Mouse (Mus musculus) liver, embryonic 12.5 days (tissue): ENCODE data around the gene Cldn4. TPM values are rescaled to one million over a fixed set of nuclear protein-coding genes. Genes with fewer than 3 reads are reported as not detected.
"Not testable (repeated sequence)": the region's sequence is repeated elsewhere in the genome, so short reads cannot be mapped to it uniquely, and the experiment has no call there.

Experiments used
- ATAC-seq: fragments of 200-750 bp; cut with Nextera tagmentation; 2 replicates; pipeline ENCODE4 v1.8.0; 2017; ENCODE audit warnings: moderate number of reproducible peaks, mild to moderate bottlenecking, moderate library complexity
- H3K27ac ChIP-seq: fragments of 300-500 bp; sonication (generic); 2 replicates; pipeline ENCODE4 v1.5.1; 2016; ENCODE audit warnings: mild to moderate bottlenecking
- H3K27me3 ChIP-seq: fragments of 300-500 bp; sonication (generic); replicated peaks from 2 replicates; pipeline ENCODE4 v1.6.1; 2016; ENCODE audit warnings: mild to moderate bottlenecking, moderate library complexity
- H3K36me3 ChIP-seq: fragments of 300-500 bp; sonication (generic); 2 replicates; pipeline ENCODE4 v1.6.1; 2016; ENCODE audit warnings: mild to moderate bottlenecking, moderate library complexity
- H3K4me1 ChIP-seq: fragments of 300-500 bp; sonication (generic); 2 replicates; pipeline ENCODE4 v1.6.1; 2016
- H3K4me2 ChIP-seq: fragments of 300-500 bp; sonication (generic); 2 replicates; pipeline ENCODE4 v1.6.1; 2016; ENCODE audit warnings: mild to moderate bottlenecking, moderate library complexity
- H3K4me3 ChIP-seq: fragments of 300-500 bp; sonication (generic); 2 replicates; pipeline ENCODE4 v1.5.1; 2016; ENCODE audit warnings: mild to moderate bottlenecking, moderate library complexity
- H3K9ac ChIP-seq: fragments of 300-500 bp; sonication (generic); 2 replicates; pipeline ENCODE4 v1.6.1; 2016; ENCODE audit warnings: mild to moderate bottlenecking, moderate library complexity
- H3K9me3 ChIP-seq: fragments of 300-500 bp; sonication (generic); replicated peaks from 2 replicates; pipeline ENCODE4 v1.6.1; 2016; ENCODE audit warnings: mild to moderate bottlenecking, moderate library complexity
- WGBS: fragments of 180-500 bp; shearing (Covaris S2); methylation state at CpG from one replicate; pipeline ENCODE4 v1.1.7; 2016; ENCODE audit not compliant: insufficient replicate concordance; 5-methylcytosine and 5-hydroxymethylcytosine counted together
- polyA plus RNA-seq: library from polyadenylated mRNA; unstranded; fragments of >200 nt; fragmentation: Nextera tagmentation; extraction: Ambion mirVana; gene quantifications from 2 replicates; pipeline ENCODE4 v1.2.1, GENCODE M21; 2016

The Cldn4 gene
- polyA plus RNA-seq, 1 experiment from 2014 or later, result 0.49 TPM

GRCm38 (mm10) chr5:134976164-134976563 is 29.4 kb upstream of the Cldn4 start:
- Histone ChIP-seq H3K27ac (no peak overlapping the region), H3K27me3 (no peaks in the 10 kb centered on the region), H3K9ac (0 out of 2 replicates have a peak overlapping the region, but pooled peaks have one; percentile 1), H3K36me3 (no peaks in the 10 kb centered on the region), H3K4me3 (no peak overlapping the region), H3K4me2 (peak overlapping the region; percentile 9; the same call in 1 of the 2 replicates), H3K4me1 (peaks cover 63% of the 10 kb centered on the region), H3K9me3 (no peaks in the 10 kb centered on the region)
- peak; percentile 58 for ATAC-seq
- 31% methylated on average over 2 of the region's 2 CpGs for WGBS

- Histone ChIP-seq H3K9me3 (no peaks in the 10 kb centered on the region), H3K4me3 (no peak overlapping the region), H3K9ac (0 out of 2 replicates have a peak overlapping the region, but pooled peaks have one; percentile 27), H3K36me3 (no peaks in the 10 kb centered on the region), H3K27ac (peak overlapping the region; percentile 59), H3K4me2 (peak overlapping the region; percentile 56), H3K4me1 (peaks cover 52% of the 10 kb centered on the region), H3K27me3 (no peaks in the 10 kb centered on the region)
- 19% methylated on average over 2 of the region's 2 CpGs for WGBS
- no peak for ATAC-seq
Observed at GRCm38 (mm10) chr5:134974921-134975320, 28.2 kb upstream of the Cldn4 start.

GRCm38 (mm10) chr5:134974294-134974693 is 27.6 kb upstream of the Cldn4 start:
- Histone ChIP-seq H3K4me1 (peaks cover 52% of the 10 kb centered on the region), H3K27me3 (0 out of 2 replicates have a peak, but pooled peaks cover 4% of the 10 kb centered on the region), H3K9ac (peak overlapping the region; percentile 27; the same call in 1 of the 2 replicates), H3K4me2 (peak overlapping the region; percentile 56), H3K36me3 (no peaks in the 10 kb centered on the region), H3K9me3 (no peaks in the 10 kb centered on the region), H3K4me3 (no peak overlapping the region; the same call in 1 of the 2 replicates), H3K27ac (peak overlapping the region; percentile 59)
- ATAC-seq, result peak; percentile 76; the same call in 1 of the 2 replicates
- WGBS, result 7% methylated on average over 7 of the region's 7 CpGs

- H3K36me3 ChIP-seq, result no peaks in the 10 kb centered on the region
- no peaks in the 10 kb centered on the region for H3K9me3 ChIP-seq
- H3K27ac ChIP-seq, result no peak overlapping the region
- WGBS, result 73% methylated on average over 7 of the region's 7 CpGs
- ATAC-seq, result no peak
- H3K27me3 ChIP-seq, result 0 out of 2 replicates have a peak, but pooled peaks cover 8% of the 10 kb centered on the region
- H3K4me3 ChIP-seq, result no peak overlapping the region
- 0 out of 2 replicates have a peak overlapping the region, but pooled peaks have one; percentile 56 for H3K4me2 ChIP-seq
- peaks cover 52% of the 10 kb centered on the region for H3K4me1 ChIP-seq
- H3K9ac ChIP-seq, result no peak overlapping the region
Observed at GRCm38 (mm10) chr5:134973526-134973925, 26.8 kb upstream of the Cldn4 start.

GRCm38 (mm10) chr5:134973081-134973480 is 26.3 kb upstream of the Cldn4 start:
- peaks cover 50% of the 10 kb centered on the region for H3K4me1 ChIP-seq
- no peak overlapping the region for H3K27ac ChIP-seq

GRCm38 (mm10) chr5:134970671-134971070 is 23.9 kb upstream of the Cldn4 start:
- no peak for ATAC-seq
- Histone ChIP-seq H3K4me2 (no peak overlapping the region), H3K27me3 (peaks cover 20% of the 10 kb centered on the region; the same call in 1 of the 2 replicates), H3K4me1 (peaks cover 38% of the 10 kb centered on the region), H3K36me3 (no peaks in the 10 kb centered on the region), H3K4me3 (no peak overlapping the region), H3K9me3 (no peaks in the 10 kb centered on the region), H3K27ac (no peak overlapping the region), H3K9ac (no peak overlapping the region)
- WGBS, result 62% methylated on average over 8 of the region's 8 CpGs

More at GRCm38 (mm10) chr5:134973081-134973480, 26.3 kb upstream of the Cldn4 start:
- Histone ChIP-seq H3K27me3 (0 out of 2 replicates have a peak, but pooled peaks cover 10% of the 10 kb centered on the region), H3K9ac (no peak overlapping the region), H3K9me3 (no peaks in the 10 kb centered on the region), H3K4me2 (no peak overlapping the region), H3K4me3 (no peak overlapping the region), H3K36me3 (no peaks in the 10 kb centered on the region)
- no peak for ATAC-seq

- no peak overlapping the region for H3K27ac ChIP-seq
- H3K9ac ChIP-seq, result no peak overlapping the region
- H3K4me1 ChIP-seq, result peaks cover 9% of the 10 kb centered on the region
- 71% methylated on average over 20 of the region's 20 CpGs for WGBS
- H3K36me3 ChIP-seq, result no peaks in the 10 kb centered on the region
- ATAC-seq, result no peak
- no peaks in the 10 kb centered on the region for H3K9me3 ChIP-seq
- H3K27me3 ChIP-seq, result peaks cover 20% of the 10 kb centered on the region; the same call in 1 of the 2 replicates
- no peak overlapping the region for H3K4me2 ChIP-seq
- H3K4me3 ChIP-seq, result no peak overlapping the region
Observed at GRCm38 (mm10) chr5:134967164-134967944, 20.6 kb upstream of the Cldn4 start.

- 5% methylated on average over 32 of the region's 33 CpGs for WGBS
- Histone ChIP-seq H3K36me3 (no peaks in the 10 kb centered on the region), H3K27ac (peak overlapping the region; percentile 22; the same call in 1 of the 2 replicates), H3K4me2 (peak overlapping the region; percentile 76), H3K4me3 (peak overlapping the region; percentile 49), H3K9ac (peak overlapping the region; percentile 51), H3K27me3 (peaks cover 20% of the 10 kb centered on the region; the same call in 1 of the 2 replicates), H3K4me1 (peaks cover 9% of the 10 kb centered on the region), H3K9me3 (no peaks in the 10 kb centered on the region)
- ATAC-seq, result peak; percentile 81
Observed at GRCm38 (mm10) chr5:134965852-134966821, 19.4 kb upstream of the Cldn4 start.

GRCm38 (mm10) chr5:134965473-134965851 is 18.7 kb upstream of the Cldn4 start:
- Histone ChIP-seq H3K4me2 (peak overlapping the region; percentile 76), H3K9ac (peak overlapping the region; percentile 51), H3K27ac (no peak overlapping the region; the same call in 1 of the 2 replicates), H3K4me1 (peaks cover 9% of the 10 kb centered on the region), H3K36me3 (no peaks in the 10 kb centered on the region), H3K27me3 (peaks cover 20% of the 10 kb centered on the region; the same call in 1 of the 2 replicates), H3K4me3 (peak overlapping the region; percentile 49), H3K9me3 (no peaks in the 10 kb centered on the region)
- 7% methylated on average over 10 of the region's 10 CpGs for WGBS
- ATAC-seq, result peak; percentile 64

- not testable (repeated sequence) for H3K9ac ChIP-seq
Observed at GRCm38 (mm10) chr5:134964655-134965054, 17.9 kb upstream of the Cldn4 start.

GRCm38 (mm10) chr5:134963546-134963945 is 16.8 kb upstream of the Cldn4 start:
- WGBS, result 23% methylated on average over 5 of the region's 5 CpGs
- H3K4me2 ChIP-seq, result no peak overlapping the region
- H3K27ac ChIP-seq, result no peak overlapping the region
- no peak overlapping the region for H3K4me3 ChIP-seq
- peaks cover 17% of the 10 kb centered on the region for H3K4me1 ChIP-seq
- H3K9me3 ChIP-seq, result no peaks in the 10 kb centered on the region
- peaks cover 12% of the 10 kb centered on the region; the same call in 1 of the 2 replicates for H3K27me3 ChIP-seq
- ATAC-seq, result no peak
- no peaks in the 10 kb centered on the region for H3K36me3 ChIP-seq
- H3K9ac ChIP-seq, result no peak overlapping the region

More at GRCm38 (mm10) chr5:134964655-134965054, 17.9 kb upstream of the Cldn4 start:
- H3K9me3 ChIP-seq, H3K36me3 ChIP-seq, H3K27ac ChIP-seq, ATAC-seq, H3K4me3 ChIP-seq, H3K4me2 ChIP-seq: not testable (repeated sequence)
- Histone ChIP-seq H3K4me1 (peaks cover 11% of the 10 kb centered on the region), H3K27me3 (peaks cover 20% of the 10 kb centered on the region; the same call in 1 of the 2 replicates)
